Mouse (Mus musculus) adrenal gland, adult 18-20 months (tissue): ENCODE measurements around the gene Pnmt. TPM values are rescaled to one million over a fixed set of nuclear protein-coding genes. Genes with fewer than 3 reads are reported as not detected.
A peak's percentile ranks its signal among the peaks of the same experiment; 100 is the strongest.

Experiments
- DNase-seq, 2 experiments: peaks; one replicate each; pipeline ENCODE4 v3.0.0; 2021 to 2022; ENCODE audit warnings: low spot score in 2 of 2
- long read RNA-seq, 2 experiments: library from polyadenylated mRNA; stranded (forward); transcript quantifications; one replicate each; pipeline ENCODE4 v2.0.0; 2021
- total RNA-seq, 2 experiments: library from RNA; stranded (reverse); gene quantifications; 1 replicate in 1 of 2; 2 replicates in 1 of 2; pipeline ENCODE4 v1.2.3; 2021

Gene Pnmt
- total RNA-seq: 100 to 1,000 TPM; 313 to 497 TPM
- long read RNA-seq, experiment 1, transcript Pnmt-201 (3 exons, 1,154 nt): major isoform, 84 of 100 reads
- long read RNA-seq, experiment 1, partial matches to known transcripts: 10 of 100 reads
- long read RNA-seq, experiment 1, other reads (novel, unspliced or antisense): 6 of 100 reads
- long read RNA-seq, experiment 2, transcript Pnmt-201 (3 exons, 1,154 nt): major isoform, 401 of 441 reads
- long read RNA-seq, experiment 2, partial matches to known transcripts: 33 of 441 reads
- long read RNA-seq, experiment 2, other reads (novel, unspliced or antisense): 7 of 441 reads

DNA sequence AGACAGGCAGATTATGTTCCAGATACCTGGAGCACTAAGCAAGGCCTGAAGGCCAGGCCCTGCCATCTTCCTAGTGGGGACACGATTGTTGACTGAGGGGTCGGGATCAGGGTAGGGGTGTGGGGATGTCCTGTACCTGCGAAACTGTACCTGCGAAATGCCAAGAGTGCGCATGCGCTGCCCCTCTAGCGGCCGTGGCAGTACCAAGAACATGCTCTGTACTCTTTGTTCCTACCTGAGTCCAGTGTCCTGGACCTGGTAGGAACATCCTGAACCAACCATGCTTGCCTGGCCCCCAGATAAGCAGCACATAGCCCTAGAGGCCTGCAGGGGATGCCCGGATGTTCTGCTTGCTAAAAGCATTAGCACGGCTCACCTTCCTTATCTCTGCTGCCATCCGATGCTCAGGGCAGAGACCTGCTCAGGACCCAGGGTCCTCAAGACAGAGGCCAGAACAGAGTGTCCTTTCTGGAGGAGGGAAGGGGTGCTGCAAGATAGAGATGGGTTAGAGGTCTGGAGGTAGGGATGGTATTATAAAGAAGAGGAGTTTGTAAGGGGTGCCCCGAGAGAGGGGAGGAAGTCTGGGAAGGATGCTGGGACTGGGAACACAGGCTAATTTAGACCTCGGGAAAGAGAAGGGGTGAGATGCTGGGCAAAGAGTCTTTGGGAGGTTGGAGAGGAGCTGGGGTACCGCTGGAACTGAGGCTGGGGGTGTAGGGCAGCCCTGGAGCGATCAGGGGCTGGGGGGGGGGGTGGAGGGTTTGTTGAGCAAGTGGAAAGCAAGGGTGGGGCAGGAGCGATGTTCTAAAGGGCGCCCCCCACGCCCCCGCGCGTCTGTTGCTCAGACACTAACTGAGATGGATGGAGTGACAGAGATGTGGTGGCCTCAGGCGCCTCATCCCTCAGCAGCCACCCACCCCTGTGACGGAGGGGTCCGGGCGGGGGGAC lies at the start of gene Pnmt:
TSS of gene Pnmt (plus strand) at position 813 of the 948 bp plus-strand sequence.
- DNase-seq: no peak

DNA sequence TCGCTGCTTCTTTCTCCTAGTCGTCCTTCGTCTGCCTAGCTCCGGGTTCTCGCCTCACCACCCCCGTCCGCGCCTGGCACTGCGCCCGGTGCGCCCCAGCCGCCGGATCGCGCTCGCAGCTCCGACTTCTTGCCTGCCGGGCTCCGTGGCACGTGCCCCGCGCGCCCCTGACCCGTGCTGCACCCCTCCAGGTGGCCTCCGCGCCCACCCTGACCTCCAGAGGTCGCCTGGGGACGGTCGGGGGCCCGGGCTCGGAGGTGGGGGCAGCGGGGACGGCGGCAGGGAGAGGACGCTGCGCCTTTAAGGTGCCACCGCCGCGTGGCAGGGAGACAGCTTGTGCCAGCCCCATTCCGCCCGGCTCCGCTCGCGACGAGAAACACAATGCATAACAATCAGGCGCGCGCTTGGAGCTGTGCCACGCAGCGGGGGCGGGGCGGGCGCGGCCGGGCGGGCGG lies 47.7 kb upstream of the Pnmt start:
- DNase-seq: peak; percentile 41 to 49

DNA sequence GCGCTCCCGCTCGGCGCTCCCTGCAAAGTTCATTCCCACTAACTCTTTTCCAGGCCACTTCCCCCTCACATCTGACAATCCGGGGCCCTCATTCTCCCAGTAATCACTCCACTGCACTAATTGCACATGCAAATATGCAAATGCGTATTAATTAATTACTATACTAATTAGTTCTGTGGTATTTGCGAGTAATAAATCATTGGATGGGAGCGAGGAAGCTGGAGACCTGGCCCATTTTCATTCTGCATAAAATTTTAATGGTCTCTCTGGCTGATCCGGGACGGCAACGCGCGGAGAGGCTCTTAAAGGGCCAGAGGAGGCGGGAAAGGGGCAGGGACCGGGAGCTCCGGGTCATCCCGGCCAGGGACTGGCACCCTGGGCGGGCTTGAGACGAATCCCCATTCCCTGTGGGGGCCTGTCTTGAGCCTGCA lies 47.2 kb upstream of the Pnmt start:
- DNase-seq: peak in 1 of 2 experiments; percentile 18

DNA sequence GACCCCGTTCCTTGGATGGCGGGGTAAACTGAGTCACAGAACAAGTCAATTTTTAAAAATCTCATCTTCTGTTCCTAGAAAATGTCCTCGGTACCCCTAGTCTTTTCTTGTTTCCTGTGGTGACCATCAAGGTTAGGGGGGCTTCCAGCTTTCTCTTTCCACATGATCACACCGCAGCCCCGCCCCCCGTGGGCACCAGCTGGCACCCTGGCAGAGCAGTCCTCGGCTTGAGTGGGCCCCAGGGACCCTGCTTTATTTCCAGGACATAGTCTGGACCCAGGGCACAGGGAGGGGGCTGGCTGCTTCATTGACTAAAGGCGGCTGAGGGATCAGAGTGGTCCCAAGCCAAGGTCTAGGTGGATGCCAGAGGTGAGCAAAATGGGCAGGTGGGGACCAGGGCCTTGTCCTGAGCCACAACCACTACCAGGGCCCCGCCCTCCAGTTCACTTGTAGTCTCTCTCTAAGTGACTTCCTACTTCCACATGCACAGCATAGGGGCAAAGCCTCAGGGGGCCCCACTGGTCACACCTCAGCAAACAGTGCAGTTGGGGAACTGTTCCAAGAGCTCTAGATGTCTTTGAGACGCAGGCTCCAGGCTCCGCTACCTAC lies 46.5 kb upstream of the Pnmt start:
- no peak for DNase-seq

DNA sequence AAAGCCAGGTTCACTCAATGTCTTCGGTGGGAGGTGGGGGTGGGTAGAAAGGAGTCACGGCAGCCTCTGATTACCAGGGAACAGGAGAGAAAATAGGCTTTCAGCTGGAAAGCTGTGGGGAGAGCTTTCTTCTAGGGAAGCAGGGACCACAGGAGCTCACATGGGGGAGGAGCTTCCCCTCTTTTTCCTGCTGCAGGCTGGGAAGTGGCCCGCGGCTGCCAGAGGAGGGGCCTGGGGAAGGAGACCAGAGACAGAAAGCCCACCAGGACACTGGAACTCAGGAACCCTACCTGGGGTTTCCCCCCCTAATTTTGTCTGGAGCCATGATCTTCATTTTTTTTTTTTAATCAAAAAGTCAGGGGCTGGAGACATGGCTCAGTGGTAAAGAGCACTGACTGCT lies 45.7 kb upstream of the Pnmt start:
- no peak for DNase-seq

DNA sequence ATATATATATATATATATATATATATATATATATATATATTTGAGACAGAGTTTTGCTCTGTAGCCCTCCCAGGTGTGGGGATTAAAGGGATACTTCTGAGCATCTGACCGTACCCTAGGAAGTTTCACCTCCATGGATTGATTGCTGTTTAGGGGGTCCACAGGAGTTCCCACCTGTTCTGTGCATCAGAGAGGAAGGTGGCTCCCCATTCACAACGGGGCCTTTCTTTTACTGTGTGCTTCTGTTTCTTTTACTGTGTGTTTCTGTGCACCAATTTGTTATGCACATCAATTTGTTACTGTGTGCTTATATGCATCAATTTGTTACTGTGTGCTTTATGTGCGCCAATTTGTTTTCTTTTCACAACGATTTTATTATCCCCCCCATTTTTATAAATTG lies 45.1 kb upstream of the Pnmt start:
- no peak for DNase-seq

DNA sequence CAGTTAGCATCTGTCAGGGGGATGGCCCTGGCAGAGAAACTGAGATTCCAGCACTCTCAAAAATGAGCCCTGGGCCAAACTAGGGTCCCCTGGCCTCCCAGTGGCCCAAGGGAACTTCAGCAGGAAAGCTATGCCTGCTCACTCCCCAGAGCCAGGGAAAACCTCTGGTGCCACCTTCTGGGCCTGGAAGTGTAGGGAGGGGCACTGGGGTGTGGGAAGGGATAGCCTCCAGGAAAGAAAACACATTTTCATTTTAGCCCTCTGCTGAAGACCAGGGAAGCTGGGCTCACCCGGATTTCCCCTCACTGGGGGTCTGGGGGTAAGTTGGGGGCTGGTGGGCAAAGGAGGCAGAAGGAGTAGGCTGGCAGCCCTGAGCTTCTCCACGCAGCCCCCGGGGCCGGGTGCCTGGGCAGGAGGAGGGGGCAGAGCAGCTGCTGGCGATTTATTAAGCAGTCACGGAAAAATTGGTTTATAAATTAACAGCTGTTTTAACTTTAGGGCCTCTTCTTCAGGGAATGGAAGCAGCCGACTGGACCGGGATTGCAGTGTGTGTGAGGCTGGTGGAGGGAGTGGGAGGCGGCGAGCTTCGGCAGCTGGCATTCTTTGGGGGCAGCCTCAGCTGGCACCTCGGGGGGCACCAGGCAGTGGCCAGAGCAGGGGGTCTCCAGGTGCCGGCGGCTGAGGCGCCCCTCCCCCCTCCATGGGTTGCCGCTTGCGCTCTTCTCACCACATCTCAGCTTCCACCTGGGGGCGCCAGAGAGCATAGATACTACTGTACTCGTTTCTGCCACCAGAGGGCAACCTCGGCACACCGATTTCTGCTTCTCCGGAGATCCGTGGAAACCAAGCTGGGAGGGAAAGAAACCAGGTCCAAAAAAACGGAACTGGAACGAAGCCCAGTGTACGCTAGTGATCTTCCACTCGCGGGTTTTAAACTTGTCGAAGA lies 44.0 kb upstream of the Pnmt start:
- peak; percentile 96 to 98 for DNase-seq

DNA sequence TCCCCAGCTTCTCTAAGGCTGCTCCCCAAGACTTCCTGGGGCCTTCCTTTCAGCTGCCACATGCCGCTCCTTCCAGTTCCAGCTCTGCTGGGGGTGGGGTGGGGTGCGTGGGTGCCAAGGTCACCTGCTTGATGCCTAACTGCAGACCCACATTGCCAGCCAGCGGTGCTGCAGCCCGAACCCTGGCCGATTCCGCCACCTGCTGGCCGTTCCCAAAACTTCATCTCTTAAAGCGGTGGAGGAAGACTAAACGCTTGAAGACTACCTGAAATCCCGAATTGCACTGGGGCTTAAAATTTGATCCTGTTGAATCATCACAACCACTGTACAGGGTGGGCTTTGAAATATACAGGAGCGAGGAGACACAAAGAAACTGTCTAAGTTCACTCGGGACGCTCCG lies 41.0 kb upstream of the Pnmt start:
- DNase-seq: peak; percentile 84 to 87

DNA sequence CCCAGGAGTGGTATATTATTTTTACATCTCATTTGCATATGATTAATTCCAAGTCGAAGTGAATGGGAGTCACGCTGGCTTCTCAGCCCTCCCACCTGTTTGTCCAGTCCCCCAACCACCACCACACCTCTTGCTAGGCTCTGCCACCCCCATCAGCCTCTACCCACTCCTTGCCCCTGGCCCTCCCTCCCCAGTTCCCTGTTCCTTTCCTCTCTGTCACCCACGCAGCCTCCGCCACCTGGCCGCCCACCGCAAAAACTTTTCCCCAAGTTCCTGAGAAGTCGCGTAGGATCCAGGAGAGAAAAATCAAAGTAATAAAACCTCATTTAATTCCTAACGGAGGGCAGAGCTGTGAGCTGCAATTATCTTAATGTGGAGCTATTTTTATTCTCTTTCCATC lies 40.1 kb upstream of the Pnmt start:
- DNase-seq: no peak

DNA sequence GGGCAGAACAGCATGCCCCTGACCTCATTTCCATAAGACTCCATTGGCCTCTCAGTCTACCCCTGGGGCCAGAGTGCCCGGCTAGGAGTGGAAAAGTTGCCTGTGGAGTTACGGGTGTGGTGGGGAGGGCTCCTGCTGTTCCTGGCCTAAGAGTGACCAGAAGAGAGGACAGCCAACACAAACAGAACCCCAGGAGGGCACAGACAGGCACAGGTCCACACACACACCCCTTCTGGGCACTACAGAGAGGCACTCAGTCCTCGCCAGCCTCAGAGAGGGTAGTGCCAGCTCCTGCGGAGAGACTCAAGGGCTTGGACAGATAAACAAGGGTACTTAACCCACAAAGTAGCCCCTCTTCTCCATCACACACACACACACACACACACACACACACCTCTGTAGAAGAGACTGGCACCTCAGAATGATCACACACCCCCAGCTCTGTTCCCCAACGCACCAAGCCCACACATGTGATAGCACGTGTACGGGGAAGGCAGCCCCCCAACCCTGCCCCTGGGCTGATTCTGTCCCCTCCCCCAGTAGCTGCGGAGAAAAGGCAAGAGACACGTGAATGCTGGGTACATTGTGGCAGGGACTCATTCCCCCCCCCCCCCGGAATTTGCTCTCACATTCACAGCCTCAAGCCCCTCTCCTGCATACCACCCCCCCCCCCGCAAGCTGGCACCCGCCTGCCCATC lies 38.7 kb upstream of the Pnmt start:
- DNase-seq: no peak

DNA sequence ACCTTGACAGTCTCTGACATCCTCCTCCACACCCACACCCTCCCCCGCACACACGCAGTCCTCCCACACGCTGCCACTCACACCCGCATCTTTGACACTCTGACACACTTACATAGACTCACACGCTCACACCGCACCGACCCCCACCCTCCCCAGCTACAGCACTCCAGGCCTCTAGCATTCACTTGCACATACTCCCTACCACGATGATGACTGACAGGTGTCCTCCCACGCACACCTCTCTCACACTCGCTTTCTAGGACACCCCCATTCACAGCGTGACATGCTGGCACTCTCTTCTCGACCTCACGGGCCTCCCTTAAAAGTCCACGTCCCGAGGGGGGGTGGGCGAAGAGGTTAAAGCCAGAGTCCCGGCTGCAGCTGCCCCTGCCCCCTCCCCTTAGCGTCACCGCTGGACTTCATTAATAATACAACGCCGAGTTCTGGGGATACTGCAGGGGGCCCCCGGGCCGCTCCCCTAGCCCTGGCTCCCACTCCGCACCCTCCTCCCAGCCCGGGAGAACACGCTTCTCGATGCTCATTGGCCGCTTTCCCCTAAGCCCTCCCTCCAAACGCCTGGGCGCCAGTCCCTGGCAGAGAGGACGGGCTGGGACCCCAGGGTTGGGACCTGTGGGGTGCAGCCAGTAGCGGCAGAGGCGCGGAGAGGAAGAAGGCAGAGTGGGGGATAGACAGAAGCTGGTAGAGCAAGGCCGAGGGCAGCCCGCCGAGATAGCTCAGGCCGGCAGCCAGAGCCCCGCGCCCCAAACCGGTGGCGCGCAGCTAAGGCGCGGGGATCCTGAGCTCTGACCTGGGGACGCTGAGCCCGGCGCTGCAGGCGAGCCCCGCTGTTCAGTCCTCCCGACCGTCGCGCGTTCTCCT lies 37.9 kb upstream of the Pnmt start, which contains the start of gene Ppp1r1b:
TSS of gene Ppp1r1b (plus strand) at position 322 of the 879 bp plus-strand sequence.
- DNase-seq: peak in 1 of 2 experiments; percentile 34

DNA sequence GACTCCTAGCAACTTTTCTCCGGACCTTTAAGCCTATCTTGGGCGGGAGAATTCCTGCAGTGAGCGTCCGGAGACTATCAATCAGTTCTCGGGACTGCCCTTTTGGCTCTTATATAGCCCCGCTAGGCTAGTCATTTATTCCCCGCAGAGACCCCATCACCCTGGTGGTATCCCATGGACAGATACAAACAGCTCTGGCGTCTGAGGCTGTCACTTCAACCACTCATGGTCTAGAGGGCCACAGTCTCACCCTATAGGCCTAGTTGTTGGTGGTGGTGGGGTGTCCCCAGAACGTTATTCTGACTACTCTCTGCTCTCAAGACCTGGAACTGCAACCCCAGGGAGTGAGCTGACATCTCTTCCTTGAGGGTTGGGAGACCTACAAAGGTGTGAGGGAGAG lies 36.9 kb upstream of the Pnmt start:
- DNase-seq: no peak

DNA sequence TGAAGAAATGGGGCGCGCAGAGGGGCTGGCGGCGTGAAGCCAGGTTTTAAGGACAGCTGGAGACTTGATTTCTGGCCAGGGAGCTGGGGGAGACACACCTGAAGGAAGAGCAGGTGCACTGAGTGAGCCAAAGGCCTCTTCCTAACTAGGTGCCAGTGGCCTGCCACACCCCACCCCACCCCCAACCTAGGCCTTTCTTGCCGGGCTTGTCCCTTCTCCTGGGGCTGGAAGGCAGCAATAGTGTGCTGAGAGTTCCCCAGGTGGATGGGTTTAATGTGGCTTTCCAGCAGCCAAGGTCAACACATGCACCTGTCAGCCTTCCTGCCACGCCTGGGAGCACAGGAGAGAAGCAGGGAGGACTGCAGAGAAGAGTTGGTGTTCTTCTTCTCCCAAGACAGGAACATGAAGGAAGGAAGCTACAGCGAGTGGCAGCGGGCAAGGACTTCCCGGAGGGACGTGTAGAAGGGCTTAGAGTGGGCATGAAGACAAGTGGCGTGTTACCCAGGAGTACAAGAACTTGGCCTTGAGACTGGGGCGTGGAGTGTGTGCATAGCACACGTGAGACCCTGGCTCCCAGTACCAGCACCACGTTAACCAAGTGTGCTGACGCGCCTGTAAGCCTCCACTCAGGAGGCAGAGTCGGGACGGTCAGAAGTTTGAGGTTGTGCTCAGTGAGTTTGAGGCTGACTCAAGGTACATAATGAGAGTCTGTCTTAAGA lies 33.8 kb upstream of the Pnmt start:
- no peak for DNase-seq

DNA sequence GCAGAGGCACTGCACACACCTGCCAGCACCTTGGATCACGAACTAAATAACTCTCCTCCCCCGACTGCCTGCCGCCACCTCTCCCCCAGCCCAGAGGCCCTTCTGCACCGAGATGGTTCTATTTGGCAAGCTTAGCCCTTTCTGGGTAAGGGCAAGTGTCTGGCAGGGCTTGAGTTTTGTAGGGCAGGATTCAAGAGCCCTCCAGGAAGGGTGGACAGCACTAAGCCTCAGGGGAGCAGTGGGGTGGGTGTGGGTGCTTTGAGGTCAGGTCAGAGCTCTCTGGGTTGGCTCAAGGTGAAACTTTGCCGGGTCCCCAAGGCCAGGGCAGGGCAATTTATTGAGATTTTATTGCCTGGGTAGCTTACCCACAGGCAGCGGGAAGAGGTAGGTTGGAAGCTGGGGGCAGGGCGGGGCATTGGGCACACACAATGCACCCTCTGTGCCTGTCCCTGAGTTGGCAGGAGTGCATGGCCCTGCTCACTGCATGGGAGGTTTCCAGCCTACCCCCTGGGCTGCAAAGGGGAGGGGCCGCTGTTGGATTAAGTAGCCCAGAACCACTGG lies 32.5 kb upstream of the Pnmt start:
- no peak for DNase-seq

DNA sequence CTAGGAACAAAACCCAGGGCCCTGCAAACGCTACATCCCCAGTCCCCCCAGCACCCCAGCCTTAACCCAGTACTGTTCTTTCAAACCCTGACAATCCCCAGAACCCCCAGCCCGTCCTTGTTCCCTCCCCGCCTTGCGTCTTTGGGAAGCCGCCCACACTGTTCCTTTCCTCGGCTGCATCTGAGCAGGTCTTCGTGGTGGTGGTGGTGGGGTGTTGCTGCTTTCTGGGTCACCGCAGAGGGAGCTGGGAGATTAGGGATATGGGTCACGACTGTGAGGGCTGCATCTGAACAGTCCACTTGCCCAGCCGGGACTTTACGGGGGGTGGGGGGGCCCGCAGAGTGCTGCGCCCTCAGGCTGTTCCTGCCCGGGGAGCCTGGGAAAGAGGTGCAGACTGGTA lies 31.8 kb upstream of the Pnmt start:
- no peak for DNase-seq

DNA sequence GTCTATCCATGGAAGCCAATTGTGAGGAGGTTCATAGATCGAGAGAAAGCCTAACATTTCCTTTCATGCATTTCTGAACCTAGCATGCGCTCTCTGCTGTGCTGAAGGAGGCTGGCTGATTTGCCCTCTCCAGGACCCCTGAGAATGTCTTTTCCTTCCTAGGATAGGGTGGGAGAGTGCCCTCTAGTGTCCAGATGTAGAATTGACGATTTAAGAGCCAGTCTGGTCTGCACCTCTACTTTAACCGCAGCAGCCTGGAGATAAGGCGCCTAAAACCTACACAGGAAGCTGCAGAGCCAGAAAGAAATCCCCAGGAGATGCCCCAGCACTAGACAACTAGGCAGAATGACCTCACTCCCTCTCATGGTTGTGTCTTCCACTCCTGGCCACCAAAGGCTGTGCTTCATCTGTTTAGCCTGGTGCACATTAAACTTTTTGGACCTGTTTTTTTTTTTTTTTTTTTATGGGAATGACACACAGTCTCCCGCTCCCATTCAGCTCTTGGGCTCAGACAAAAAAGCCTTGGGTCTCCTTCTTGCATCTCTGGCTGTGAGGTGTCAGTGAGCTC lies 30.4 kb upstream of the Pnmt start:
- peak in 1 of 2 experiments; percentile 38 for DNase-seq

DNA sequence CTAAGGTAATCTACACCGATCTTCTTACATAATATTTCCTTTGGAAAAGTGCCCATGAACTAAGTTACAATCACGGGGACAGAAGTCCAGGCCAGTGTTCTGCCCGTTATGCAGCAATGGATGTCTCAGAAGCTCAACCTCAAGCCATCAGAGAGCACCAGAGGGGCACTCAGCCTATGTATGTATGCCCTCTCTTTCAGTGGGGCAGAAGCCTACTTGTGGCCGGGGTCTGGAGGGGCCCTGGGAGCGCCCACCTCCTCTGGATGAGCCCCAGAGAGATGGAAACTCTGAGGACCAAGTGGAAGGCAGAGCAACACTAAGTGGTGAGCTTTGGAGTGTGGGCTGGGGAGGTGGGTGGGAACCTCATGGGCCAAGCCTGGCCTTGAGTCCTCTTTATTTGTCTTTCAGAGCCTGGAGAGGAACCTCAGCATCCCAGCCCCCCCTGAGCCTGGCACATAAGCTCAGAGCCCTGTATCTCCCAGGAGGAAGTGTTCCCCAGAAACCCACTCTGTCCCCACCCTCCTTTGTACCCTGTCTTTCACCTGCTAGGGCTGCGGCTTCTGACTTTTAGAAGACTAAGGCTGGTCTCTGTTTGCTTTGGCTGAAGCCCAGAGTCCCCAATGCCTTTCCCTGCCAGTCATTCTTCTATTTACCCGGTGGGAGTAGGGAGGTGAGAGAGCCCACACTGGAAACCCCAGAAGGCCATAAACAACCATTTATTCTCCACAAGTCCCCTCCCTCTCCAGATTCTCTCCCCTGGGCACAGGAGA lies 29.4 kb upstream of the Pnmt start:
- no peak for DNase-seq
